Mouse (Mus musculus): ENCODE data around the gene Sirt7. TPM values are rescaled to one million over a fixed set of nuclear protein-coding genes. Genes with fewer than 3 reads are reported as not detected.
A peak's percentile ranks its signal among the peaks of the same experiment; 100 is the strongest.

Gene Sirt7
- 20.7 and 20.8 TPM in 2 replicates for polyA plus RNA-seq (2014; fragmentation: Nextera tagmentation; extraction: Ambion mirVana)

- Histone ChIP-seq H3K27ac (replicated peaks; ENCODE audit: low read depth, low read length) (peak within 1 kb of the TSS; percentile 67; the same call in 1 of the 2 replicates), H3K9ac (replicated peaks; ENCODE audit: low read length) (peak within 1 kb of the TSS; percentile 74), H3K9me3 (replicated peaks; ENCODE audit: control insufficient read depth, low read length) (no peaks in the 10 kb centered on the region), H3K4me3 (ENCODE audit: low read depth, low read length) (peak within 1 kb of the TSS; percentile 99), H3K36me3 (replicated peaks; ENCODE audit: control insufficient read depth, insufficient read depth, low read depth, low read length) (no peaks in the 10 kb centered on the region; the same call in none of the 2 replicates), H3K4me1 (ENCODE audit: control insufficient read depth, insufficient read depth, low read length) (peaks cover 2% of the 10 kb centered on the region; the same call in 1 of the 2 replicates), H3K4me2 (ENCODE audit: low read depth, low read length) (peak within 1 kb of the TSS; percentile 98), H3K27me3 (ENCODE audit: control insufficient read depth, insufficient read depth, low read length) (no peaks in the 10 kb centered on the region)
- no peak for DNase-seq (ENCODE audit: low spot score)
- ATAC-seq (replicated peaks; ENCODE audit: insufficient number of reproducible peaks, low FRiP score, low TSS enrichment, low read depth) = peak; percentile 46
- 22% methylated on average over 5 of the region's 5 CpGs for WGBS
These were observed at the start of gene Sirt7 for GRCm38 (mm10) chr11:120625152-120625775. TSS of gene Sirt7 (minus strand) at chr11:120625240.

GRCm38 (mm10) chr11:120673594-120674122 is 48.6 kb upstream of the Sirt7 start:
- peak overlapping the region; percentile 86 for H3K4me2 ChIP-seq (ENCODE audit: low read depth, low read length)
- no peaks in the 10 kb centered on the region for H3K9me3 ChIP-seq (replicated peaks; ENCODE audit: control insufficient read depth, low read length)
- no peaks in the 10 kb centered on the region for H3K36me3 ChIP-seq (replicated peaks; ENCODE audit: control insufficient read depth, insufficient read depth, low read depth, low read length)
- peak overlapping the region; percentile 63 for H3K4me3 ChIP-seq (ENCODE audit: low read depth, low read length)
- peak overlapping the region; percentile 70 for H3K9ac ChIP-seq (replicated peaks; ENCODE audit: low read length)
- H3K27ac ChIP-seq (replicated peaks; ENCODE audit: low read depth, low read length) = peak overlapping the region; percentile 72
- H3K4me1 ChIP-seq (ENCODE audit: control insufficient read depth, insufficient read depth, low read length) = no peaks in the 10 kb centered on the region
- H3K27me3 ChIP-seq (ENCODE audit: control insufficient read depth, insufficient read depth, low read length) = no peaks in the 10 kb centered on the region
- 43% methylated on average over 12 of the region's 12 CpGs for whole genome bisulfite sequencing
- peak; percentile 40 for ATAC-seq (replicated peaks; ENCODE audit: insufficient number of reproducible peaks, low FRiP score, low TSS enrichment, low read depth)
- DNase-seq (ENCODE audit: low spot score) = no peak

- Histone ChIP-seq H3K9ac (replicated peaks; ENCODE audit: low read length) (peak within 1 kb of the TSS; percentile 70), H3K4me1 (ENCODE audit: control insufficient read depth, insufficient read depth, low read length) (no peaks in the 10 kb centered on the region), H3K27me3 (ENCODE audit: control insufficient read depth, insufficient read depth, low read length) (no peaks in the 10 kb centered on the region), H3K27ac (replicated peaks; ENCODE audit: low read depth, low read length) (peak within 1 kb of the TSS; percentile 72), H3K4me2 (ENCODE audit: low read depth, low read length) (peak within 1 kb of the TSS; percentile 86), H3K9me3 (replicated peaks; ENCODE audit: control insufficient read depth, low read length) (no peaks in the 10 kb centered on the region), H3K36me3 (replicated peaks; ENCODE audit: control insufficient read depth, insufficient read depth, low read depth, low read length) (no peaks in the 10 kb centered on the region), H3K4me3 (ENCODE audit: low read depth, low read length) (peak within 1 kb of the TSS; percentile 63)
- DNase-seq (ENCODE audit: low spot score) (peak; percentile 96), ATAC-seq (replicated peaks; ENCODE audit: insufficient number of reproducible peaks, low FRiP score, low TSS enrichment, low read depth) (peak; percentile 93)
- WGBS = 1% methylated on average over 78 of the region's 83 CpGs
These were observed 47.9 kb upstream of the Sirt7 start, which contains the start of gene Aspscr1 for GRCm38 (mm10) chr11:120672687-120673593. TSS of gene Aspscr1 (plus strand) at chr11:120672973.

GRCm38 (mm10) chr11:120666617-120667016 is 41.6 kb upstream of the Sirt7 start:
- H3K36me3 ChIP-seq (replicated peaks; ENCODE audit: control insufficient read depth, insufficient read depth, low read depth, low read length) = no peaks in the 10 kb centered on the region
- no peaks in the 10 kb centered on the region for H3K4me1 ChIP-seq (ENCODE audit: control insufficient read depth, insufficient read depth, low read length)
- no peak overlapping the region for H3K4me2 ChIP-seq (ENCODE audit: low read depth, low read length)
- DNase-seq (ENCODE audit: low spot score) (peak; percentile 62), ATAC-seq (replicated peaks; ENCODE audit: insufficient number of reproducible peaks, low FRiP score, low TSS enrichment, low read depth) (no peak)
- H3K9ac ChIP-seq (replicated peaks; ENCODE audit: low read length) = no peak overlapping the region
- 3% methylated on average over 3 of the region's 3 CpGs for WGBS
- H3K4me3 ChIP-seq (ENCODE audit: low read depth, low read length) = no peak overlapping the region
- no peaks in the 10 kb centered on the region for H3K9me3 ChIP-seq (replicated peaks; ENCODE audit: control insufficient read depth, low read length)
- H3K27ac ChIP-seq (replicated peaks; ENCODE audit: low read depth, low read length) = no peak overlapping the region
- peaks cover 13% of the 10 kb centered on the region for H3K27me3 ChIP-seq (ENCODE audit: control insufficient read depth, insufficient read depth, low read length)

GRCm38 (mm10) chr11:120665406-120665805 is 40.4 kb upstream of the Sirt7 start:
- no peak overlapping the region for H3K4me3 ChIP-seq (ENCODE audit: low read depth, low read length)
- ATAC-seq (replicated peaks; ENCODE audit: insufficient number of reproducible peaks, low FRiP score, low TSS enrichment, low read depth) (no peak), DNase-seq (ENCODE audit: low spot score) (no peak)
- H3K9me3 ChIP-seq (replicated peaks; ENCODE audit: control insufficient read depth, low read length) = no peaks in the 10 kb centered on the region
- no peak overlapping the region for H3K9ac ChIP-seq (replicated peaks; ENCODE audit: low read length)
- H3K27ac ChIP-seq (replicated peaks; ENCODE audit: low read depth, low read length) = no peak overlapping the region
- H3K27me3 ChIP-seq (ENCODE audit: control insufficient read depth, insufficient read depth, low read length) = peaks cover 25% of the 10 kb centered on the region
- H3K36me3 ChIP-seq (replicated peaks; ENCODE audit: control insufficient read depth, insufficient read depth, low read depth, low read length) = no peaks in the 10 kb centered on the region
- 78% methylated on average over 3 of the region's 3 CpGs for WGBS
- H3K4me1 ChIP-seq (ENCODE audit: control insufficient read depth, insufficient read depth, low read length) = peaks cover 6% of the 10 kb centered on the region
- H3K4me2 ChIP-seq (ENCODE audit: low read depth, low read length) = no peak overlapping the region

GRCm38 (mm10) chr11:120663714-120664113 is 38.7 kb upstream of the Sirt7 start:
- no peak overlapping the region for H3K4me2 ChIP-seq (ENCODE audit: low read depth, low read length)
- peaks cover 9% of the 10 kb centered on the region for H3K4me1 ChIP-seq (ENCODE audit: control insufficient read depth, insufficient read depth, low read length)
- no peak for DNase-seq (ENCODE audit: low spot score)
- no peaks in the 10 kb centered on the region for H3K9me3 ChIP-seq (replicated peaks; ENCODE audit: control insufficient read depth, low read length)
- H3K9ac ChIP-seq (replicated peaks; ENCODE audit: low read length) = no peak overlapping the region
- no peak overlapping the region for H3K27ac ChIP-seq (replicated peaks; ENCODE audit: low read depth, low read length)
- ATAC-seq (replicated peaks; ENCODE audit: insufficient number of reproducible peaks, low FRiP score, low TSS enrichment, low read depth) = no peak
- peaks cover 42% of the 10 kb centered on the region for H3K27me3 ChIP-seq (ENCODE audit: control insufficient read depth, insufficient read depth, low read length)
- no peaks in the 10 kb centered on the region for H3K36me3 ChIP-seq (replicated peaks; ENCODE audit: control insufficient read depth, insufficient read depth, low read depth, low read length)
- no peak overlapping the region for H3K4me3 ChIP-seq (ENCODE audit: low read depth, low read length)
- 81% methylated on average over 5 of the region's 5 CpGs for WGBS

GRCm38 (mm10) chr11:120662759-120663158 is 37.7 kb upstream of the Sirt7 start:
- Histone ChIP-seq H3K27me3 (ENCODE audit: control insufficient read depth, insufficient read depth, low read length) (peaks cover 48% of the 10 kb centered on the region), H3K9ac (replicated peaks; ENCODE audit: low read length) (no peak overlapping the region), H3K4me3 (ENCODE audit: low read depth, low read length) (no peak overlapping the region), H3K27ac (replicated peaks; ENCODE audit: low read depth, low read length) (no peak overlapping the region), H3K36me3 (replicated peaks; ENCODE audit: control insufficient read depth, insufficient read depth, low read depth, low read length) (no peaks in the 10 kb centered on the region), H3K9me3 (replicated peaks; ENCODE audit: control insufficient read depth, low read length) (no peaks in the 10 kb centered on the region), H3K4me2 (ENCODE audit: low read depth, low read length) (no peak overlapping the region), H3K4me1 (ENCODE audit: control insufficient read depth, insufficient read depth, low read length) (peaks cover 9% of the 10 kb centered on the region)
- WGBS = 59% methylated on average over 6 of the region's 6 CpGs
- DNase-seq (ENCODE audit: low spot score) = no peak
- ATAC-seq (replicated peaks; ENCODE audit: insufficient number of reproducible peaks, low FRiP score, low TSS enrichment, low read depth) = no peak

Data from embryonic facial prominence, embryonic 11.5 days (tissue).